Mouse (Mus musculus): ENCODE measurements at regions not wholly inside any gene's neighbourhood (a gene's known extent, or its start where the extent isn't known, plus 50 kb on each side); places are given as distances from the start of the nearest gene placed in this dataset.

- DNase-seq = no peak
Observed at GRCm38 (mm10) chr6:51016441-51017070, 362.3 kb upstream of the Npvf start.

GRCm38 (mm10) chr6:51017260-51017999, 363.2 kb upstream of the Npvf start:
- DNase-seq = no peak

- DNase-seq = no peak
Observed at GRCm38 (mm10) chr6:51021206-51021605, 367.0 kb upstream of the Npvf start.

GRCm38 (mm10) chr6:51023361-51023760, 369.1 kb upstream of the Npvf start:
- DNase-seq = no peak

- peak; percentile 17 to 19 for DNase-seq
Observed at GRCm38 (mm10) chr6:51024756-51025155, 370.5 kb upstream of the Npvf start.

- no peak for DNase-seq
Observed at GRCm38 (mm10) chr6:51025411-51025810, 371.2 kb upstream of the Npvf start.

GRCm38 (mm10) chr6:51027296-51027695, 373.1 kb upstream of the Npvf start:
- no peak for DNase-seq

- DNase-seq = no peak
Observed at GRCm38 (mm10) chr6:51029516-51029915, 375.3 kb upstream of the Npvf start.

GRCm38 (mm10) chr6:51029953-51030352, 375.7 kb upstream of the Npvf start:
- DNase-seq = no peak

GRCm38 (mm10) chr6:51033835-51034234, 379.6 kb upstream of the Npvf start:
- no peak for DNase-seq

GRCm38 (mm10) chr6:51036074-51036473, 381.8 kb upstream of the Npvf start:
- no peak for DNase-seq

GRCm38 (mm10) chr6:51036553-51036952, 382.3 kb upstream of the Npvf start:
- peak; percentile 26 to 36 for DNase-seq

- no peak for DNase-seq
Observed at GRCm38 (mm10) chr6:51036956-51037355, 382.7 kb upstream of the Npvf start.

- no peak for DNase-seq
Observed at GRCm38 (mm10) chr6:51039486-51040180, 385.4 kb upstream of the Npvf start.

- DNase-seq = no peak
Observed at GRCm38 (mm10) chr6:51043970-51044369, 388.5 kb upstream of the Nfe2l3 start.

GRCm38 (mm10) chr6:51044873-51045272, 387.6 kb upstream of the Nfe2l3 start:
- no peak for DNase-seq

- no peak for DNase-seq
Observed at GRCm38 (mm10) chr6:51052451-51052921, 380.0 kb upstream of the Nfe2l3 start.

- DNase-seq = no peak
Observed at GRCm38 (mm10) chr6:51057229-51057628, 375.2 kb upstream of the Nfe2l3 start.

- DNase-seq = no peak
Observed at GRCm38 (mm10) chr6:51059923-51060847, 372.3 kb upstream of the Nfe2l3 start.

- DNase-seq = no peak
Observed at GRCm38 (mm10) chr6:51060848-51061535, 371.5 kb upstream of the Nfe2l3 start.

- DNase-seq = no peak
Observed at GRCm38 (mm10) chr6:51065156-51065555, 367.3 kb upstream of the Nfe2l3 start.

- no peak for DNase-seq
Observed at GRCm38 (mm10) chr6:51067332-51067731, 365.1 kb upstream of the Nfe2l3 start.

Data from kidney, adult 8-10 months (tissue).